Mouse (Mus musculus): Measurements from ENCODE around the gene AL607142.1. TPM values are rescaled to one million over a fixed set of nuclear protein-coding genes. Genes with fewer than 3 reads are reported as not detected.

AL607142.1 gene
- polyA plus RNA-seq, 1 experiment from 2014 or later = not detected

GRCm38 (mm10) chr4:120096935-120097334 is 32.1 kb downstream of the AL607142.1 start:
- ATAC-seq = no peak
- H3K27me3 ChIP-seq = no peaks in the 10 kb centered on the region
- in situ Hi-C loops (cut with MboI; ENCODE audit: low pct_unique_long_range_greater_than_20kb) = no loop called here
- POLR2A ChIA-PET = no interaction called here
- DNase-seq (ENCODE audit: low read depth, low spot score) = no peak
- CTCF ChIA-PET = interaction anchor here (2.1 kb wide), 1 partner anchor 179 kb away, joined by 4 read pairs; no protein-coding TSS in a partner anchor
- no peak for TF ChIP-seq CTCF (IDR thresholded peaks at IDR 0.05)

GRCm38 (mm10) chr4:120101186-120101585 is 36.4 kb downstream of the AL607142.1 start:
- TF ChIP-seq CTCF (IDR thresholded peaks at IDR 0.05) = no peak
- ATAC-seq = no peak
- no peaks in the 10 kb centered on the region for H3K27me3 ChIP-seq
- ChIA-PET CTCF (no interaction called here), POLR2A (no interaction called here)
- in situ Hi-C loops (cut with MboI; ENCODE audit: low pct_unique_long_range_greater_than_20kb) = loop anchor here (5.0 kb wide), 1 partner anchor 184 kb away; no protein-coding TSS in a partner anchor
- DNase-seq (ENCODE audit: low read depth, low spot score) = no peak

GRCm38 (mm10) chr4:120104599-120104998 is 39.8 kb downstream of the AL607142.1 start:
- in situ Hi-C loops (cut with MboI; ENCODE audit: low pct_unique_long_range_greater_than_20kb) = loop anchor here (5.0 kb wide), 1 partner anchor 187 kb away; no protein-coding TSS in a partner anchor
- ATAC-seq (no peak), DNase-seq (ENCODE audit: low read depth, low spot score) (no peak)
- ChIA-PET POLR2A (interaction anchor here (0.7 kb wide), 1 partner anchor 247 kb away, joined by 7 read pairs; no protein-coding TSS in a partner anchor), CTCF (interaction anchor here (0.7 to 1.0 kb wide), 2 partner anchors 24 to 144 kb away, joined by 4 read pairs; no protein-coding TSS in a partner anchor)
- TF ChIP-seq CTCF (IDR thresholded peaks at IDR 0.05) = no peak
- H3K27me3 ChIP-seq = no peaks in the 10 kb centered on the region

GRCm38 (mm10) chr4:120106362-120106761 is 41.6 kb downstream of the AL607142.1 start:
- no peaks in the 10 kb centered on the region for H3K27me3 ChIP-seq
- CTCF ChIA-PET = no interaction called here
- TF ChIP-seq CTCF (IDR thresholded peaks at IDR 0.05) = no peak
- ATAC-seq (no peak), DNase-seq (ENCODE audit: low read depth, low spot score) (no peak)
- POLR2A ChIA-PET = interaction anchor here (0.6 kb wide), 1 partner anchor 165 kb away, joined by 4 read pairs; no protein-coding TSS in a partner anchor
- in situ Hi-C loops (cut with MboI; ENCODE audit: low pct_unique_long_range_greater_than_20kb) = loop anchor here (5.0 kb wide), 1 partner anchor 299 kb away; no protein-coding TSS in a partner anchor

GRCm38 (mm10) chr4:120107787-120108186 is 43.0 kb downstream of the AL607142.1 start:
- ChIA-PET POLR2A (no interaction called here), CTCF (interaction anchor here (0.9 to 1.0 kb wide), 2 partner anchors 9 to 39 kb away, joined by 3 read pairs; no protein-coding TSS in a partner anchor)
- H3K27me3 ChIP-seq = no peaks in the 10 kb centered on the region
- in situ Hi-C loops (cut with MboI; ENCODE audit: low pct_unique_long_range_greater_than_20kb) = loop anchor here (5.0 kb wide), 1 partner anchor 300 kb away; no protein-coding TSS in a partner anchor
- DNase-seq (ENCODE audit: low read depth, low spot score) (no peak), ATAC-seq (no peak)
- no peak for TF ChIP-seq CTCF (IDR thresholded peaks at IDR 0.05)

GRCm38 (mm10) chr4:120115516-120115915 is 50.7 kb downstream of the AL607142.1 start:
- DNase-seq (ENCODE audit: low read depth, low spot score) (no peak), ATAC-seq (no peak)
- TF ChIP-seq CTCF (IDR thresholded peaks at IDR 0.05) = no peak
- CTCF ChIA-PET = no interaction called here
- H3K27me3 ChIP-seq = no peaks in the 10 kb centered on the region
- POLR2A ChIA-PET = no interaction called here
- in situ Hi-C loops (cut with MboI; ENCODE audit: low pct_unique_long_range_greater_than_20kb) = no loop called here

- no peak for DNase-seq (ENCODE audit: low read depth, low spot score)
- CTCF ChIA-PET = interaction anchor here (1.5 kb wide), 1 partner anchor 9 kb away, joined by 3 read pairs; no protein-coding TSS in a partner anchor
- TF ChIP-seq CTCF (IDR thresholded peaks at IDR 0.05) = no peak
- ATAC-seq = no peak
- POLR2A ChIA-PET = no interaction called here
- H3K27me3 ChIP-seq = no peaks in the 10 kb centered on the region
- in situ Hi-C loops (cut with MboI; ENCODE audit: low pct_unique_long_range_greater_than_20kb) = no loop called here
These were observed 51.5 kb downstream of the AL607142.1 start for GRCm38 (mm10) chr4:120116312-120116711.

- H3K27me3 ChIP-seq = no peaks in the 10 kb centered on the region
- in situ Hi-C loops (cut with MboI; ENCODE audit: low pct_unique_long_range_greater_than_20kb) = loop anchor here (5.0 kb wide), 2 partner anchors 107 to 252 kb away; no protein-coding TSS in a partner anchor
- ChIA-PET CTCF (interaction anchor here (0.7 kb wide), 1 partner anchor 9 kb away, joined by 3 read pairs; no protein-coding TSS in a partner anchor), POLR2A (no interaction called here)
- DNase-seq (ENCODE audit: low read depth, low spot score) (no peak), ATAC-seq (no peak)
- peak; percentile 96 for TF ChIP-seq CTCF (IDR thresholded peaks at IDR 0.05)
These were observed 55.5 kb downstream of the AL607142.1 start for GRCm38 (mm10) chr4:120120276-120120675.

- ChIA-PET CTCF (no interaction called here), POLR2A (no interaction called here)
- no peak for ATAC-seq
- in situ Hi-C loops (cut with MboI; ENCODE audit: low pct_unique_long_range_greater_than_20kb) = loop anchor here (5.0 kb wide), 2 partner anchors 103 to 248 kb away; no protein-coding TSS in a partner anchor
- no peak for TF ChIP-seq CTCF (IDR thresholded peaks at IDR 0.05)
- no peak for DNase-seq (ENCODE audit: low read depth, low spot score)
- H3K27me3 ChIP-seq = no peaks in the 10 kb centered on the region
These were observed 59.9 kb downstream of the AL607142.1 start for GRCm38 (mm10) chr4:120124656-120125055.

- CTCF ChIA-PET = interaction anchor here (0.7 to 1.6 kb wide), 4 partner anchors 9 to 403 kb away, joined by 3 to 5 read pairs (median 4); no protein-coding TSS in a partner anchor
- DNase-seq (ENCODE audit: low read depth, low spot score) = peak; percentile 68
- TF ChIP-seq CTCF (IDR thresholded peaks at IDR 0.05) = no peak
- POLR2A ChIA-PET = interaction anchor here (0.7 kb wide), 1 partner anchor 387 kb away, joined by 4 read pairs; no protein-coding TSS in a partner anchor
- ATAC-seq = peak; percentile 44
- no peaks in the 10 kb centered on the region for H3K27me3 ChIP-seq
- in situ Hi-C loops (cut with MboI; ENCODE audit: low pct_unique_long_range_greater_than_20kb) = no loop called here
These were observed 61.3 kb downstream of the AL607142.1 start for GRCm38 (mm10) chr4:120126047-120126446.

GRCm38 (mm10) chr4:120127333-120127732 is 62.5 kb downstream of the AL607142.1 start:
- ChIA-PET CTCF (interaction anchor here (3.5 kb wide), 1 partner anchor 22 kb away, joined by 10 read pairs; no protein-coding TSS in a partner anchor), POLR2A (no interaction called here)
- in situ Hi-C loops (cut with MboI; ENCODE audit: low pct_unique_long_range_greater_than_20kb) = no loop called here
- H3K27me3 ChIP-seq = no peaks in the 10 kb centered on the region
- ATAC-seq (no peak), DNase-seq (ENCODE audit: low read depth, low spot score) (no peak)
- no peak for TF ChIP-seq CTCF (IDR thresholded peaks at IDR 0.05)

Data from Patski (cell line).